Mouse (Mus musculus): ENCODE data around the gene Gm7879.

DNA sequence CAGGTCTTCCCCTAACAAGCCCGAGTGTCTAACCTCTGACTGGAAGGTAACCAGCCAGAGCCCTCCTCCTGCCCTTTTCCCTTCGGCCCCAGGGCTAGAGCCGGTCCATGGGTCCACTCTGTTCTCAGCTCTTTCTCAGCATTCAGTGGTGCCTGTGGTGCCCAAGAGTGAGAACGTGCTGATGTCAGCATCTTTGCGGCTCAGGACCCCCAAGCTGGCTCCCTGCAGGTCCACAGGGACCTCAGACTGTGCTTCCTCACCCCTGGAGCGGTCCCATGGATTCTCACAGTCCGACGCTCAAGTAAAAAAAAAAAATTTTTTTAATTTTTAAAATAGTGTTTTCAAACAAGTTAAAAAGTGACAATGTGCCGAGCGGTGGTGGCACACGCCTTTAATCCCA lies 8.9 kb downstream of the Gm7879 start:
- TF ChIP-seq POLR2A (IDR thresholded peaks at IDR 0.05; ENCODE audit: control insufficient read depth, low read depth, low read length) (no peak), CTCF (IDR thresholded peaks at IDR 0.05; ENCODE audit: control insufficient read depth, insufficient read depth, insufficient replicate concordance, low read depth, low read length) (no peak)

All from testis, adult 2 months (tissue).